Mouse (Mus musculus) stomach, postnatal 0 days (tissue): ENCODE measurements around the gene Gm26920.

Experiments used
- CTCF ChIP-seq: IDR thresholded peaks from 2 replicates; pipeline ENCODE4 v1.5.1; 2016; ENCODE audit warnings: antibody characterized with exemption, low read depth, mild to moderate bottlenecking, moderate library complexity
- EP300 ChIP-seq: optimal IDR thresholded peaks from 2 replicates; pipeline ENCODE3; 2016; ENCODE audit warnings: antibody characterized with exemption

GRCm38 (mm10) chr7:30019543-30019942 lies 70.7 kb downstream of the Gm26920 start:
- no peak for TF ChIP-seq EP300
- TF ChIP-seq CTCF: no peak
